Mouse (Mus musculus) left cerebral cortex, postnatal 4 days (tissue): ENCODE data around the gene Galp. TPM values are rescaled to one million over a fixed set of nuclear protein-coding genes. Genes with fewer than 3 reads are reported as not detected.
A peak's percentile ranks its signal among the peaks of the same experiment; 100 is the strongest.

Experiments
- DNase-seq: peaks from one replicate; pipeline ENCODE4 v3.0.0-alpha.2; 2022
- intact Hi-C: fragments of 180-260 bp; cut with DNase I; formaldehyde crosslinking; loops from one replicate; pipeline ENCODE4 v1.15.1; 2025
- total RNA-seq, 2 experiments: library from RNA; stranded (reverse); gene quantifications; 2 replicates each; pipeline ENCODE4 v1.2.3; 2021

Galp gene
- total RNA-seq: not detected

- intact Hi-C loops: no loop called here
- DNase-seq: no peak
Observed at GRCm38 (mm10) chr7:6196790-6197189, at the start of gene Galp. Galp (plus strand) TSS chr7:6197090.

DNA sequence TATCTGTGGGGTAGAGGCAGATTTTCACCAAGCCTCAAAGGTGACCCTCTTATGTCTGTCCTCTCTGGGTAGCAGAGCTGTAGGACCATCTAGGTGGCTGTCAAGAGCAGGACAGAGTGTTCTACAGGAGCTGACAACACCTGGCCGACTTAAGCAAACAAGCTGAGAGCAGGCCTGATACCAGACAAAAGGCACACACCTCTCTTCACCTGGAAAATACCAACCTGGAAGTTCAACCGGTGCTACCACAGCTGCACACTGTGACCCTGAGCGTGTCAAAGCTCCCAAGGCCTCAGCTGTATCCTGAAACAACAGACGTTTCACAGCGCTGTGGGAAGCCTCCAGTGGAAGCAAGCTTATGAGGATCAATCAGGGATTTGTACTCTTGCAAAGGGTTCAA lies 49.2 kb upstream of the Galp start:
- intact Hi-C loops: no loop called here
- no peak for DNase-seq

DNA sequence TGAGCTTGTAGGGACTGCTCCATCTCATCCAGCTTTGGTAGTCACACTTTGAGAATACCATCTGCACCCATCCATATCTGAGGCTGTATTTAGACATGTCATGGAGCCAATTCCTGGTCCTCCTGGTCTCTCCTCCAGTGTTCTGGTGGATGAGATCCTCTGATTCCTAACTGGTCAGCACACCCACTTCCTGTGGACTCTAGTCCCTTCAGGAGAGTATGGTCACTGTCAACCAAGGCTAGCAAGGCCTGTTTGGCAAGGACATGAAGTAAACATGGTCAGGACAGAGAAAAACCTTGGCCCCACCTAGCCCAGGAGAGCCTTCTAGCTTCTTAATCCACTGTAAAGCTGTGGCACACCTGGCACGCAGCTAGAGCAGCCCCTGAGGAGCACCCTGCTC lies 45.6 kb upstream of the Galp start:
- intact Hi-C loops: no loop called here

DNA sequence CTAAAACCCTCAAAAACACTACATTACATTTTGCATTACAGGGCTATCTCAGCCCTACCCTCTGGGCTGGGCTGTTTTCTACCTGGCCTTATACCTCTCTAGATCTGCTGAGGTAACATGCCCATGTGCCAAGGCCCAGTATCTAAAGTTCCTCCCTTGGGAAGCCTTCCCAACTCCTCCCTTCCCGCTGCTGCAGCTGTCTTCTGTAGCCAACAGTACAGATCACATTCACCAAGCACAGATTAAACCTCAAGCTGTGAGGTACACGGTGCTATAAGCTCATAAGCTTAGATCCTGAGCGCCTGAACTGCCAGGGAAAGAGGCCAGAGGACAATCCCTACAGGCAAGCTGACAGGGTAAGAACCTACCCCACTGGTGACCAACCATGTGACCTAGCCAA lies 44.9 kb upstream of the Galp start:
- intact Hi-C loops: no loop called here
- no peak for DNase-seq

More for the DNA sequence above, 45.6 kb upstream of the Galp start:
- DNase-seq: no peak

DNA sequence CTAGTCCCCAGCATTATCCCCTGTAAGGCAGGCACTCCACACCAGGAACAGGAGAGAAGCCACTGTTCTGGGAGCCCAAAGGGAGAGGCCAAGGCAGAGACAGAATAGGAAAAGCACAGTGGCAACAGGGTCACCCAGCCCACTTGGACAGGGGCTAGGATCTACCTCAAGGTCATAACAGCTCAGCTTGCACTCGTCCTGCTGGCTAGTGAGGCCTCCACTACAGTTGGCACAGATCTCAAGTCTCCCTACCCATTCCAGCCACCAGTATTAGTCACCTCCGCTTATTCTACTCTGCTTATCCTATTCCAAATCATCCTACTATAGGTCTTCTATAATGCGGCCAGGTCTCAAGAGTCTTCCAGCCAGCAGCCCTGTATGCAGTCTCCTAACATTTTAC lies 43.8 kb upstream of the Galp start:
- intact Hi-C loops: no loop called here
- no peak for DNase-seq

DNA sequence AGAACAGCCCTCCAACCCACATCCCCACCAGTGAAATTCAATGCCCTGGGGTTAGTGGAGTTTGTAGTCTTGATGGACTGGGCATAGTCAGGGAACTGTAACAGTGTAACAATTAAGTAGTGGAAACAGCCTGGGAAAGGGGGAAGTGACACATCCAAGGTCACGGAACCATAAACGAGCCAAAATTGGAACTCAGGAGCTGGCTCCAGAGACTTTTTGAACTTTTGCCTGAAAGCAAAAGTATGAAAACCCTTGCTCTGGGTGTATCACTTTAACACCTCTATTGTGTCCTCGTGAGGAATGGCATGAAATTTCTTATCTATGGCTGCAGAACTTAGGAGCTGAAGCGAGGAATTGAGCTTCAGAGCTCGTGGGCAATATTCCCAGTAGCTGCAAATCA lies 42.7 kb upstream of the Galp start:
- intact Hi-C loops: no loop called here
- DNase-seq: no peak

GRCm38 (mm10) chr7:6155031-6155872 lies 41.6 kb upstream of the Galp start:
- intact Hi-C loops: no loop called here
- DNase-seq: peak; percentile 90

DNA sequence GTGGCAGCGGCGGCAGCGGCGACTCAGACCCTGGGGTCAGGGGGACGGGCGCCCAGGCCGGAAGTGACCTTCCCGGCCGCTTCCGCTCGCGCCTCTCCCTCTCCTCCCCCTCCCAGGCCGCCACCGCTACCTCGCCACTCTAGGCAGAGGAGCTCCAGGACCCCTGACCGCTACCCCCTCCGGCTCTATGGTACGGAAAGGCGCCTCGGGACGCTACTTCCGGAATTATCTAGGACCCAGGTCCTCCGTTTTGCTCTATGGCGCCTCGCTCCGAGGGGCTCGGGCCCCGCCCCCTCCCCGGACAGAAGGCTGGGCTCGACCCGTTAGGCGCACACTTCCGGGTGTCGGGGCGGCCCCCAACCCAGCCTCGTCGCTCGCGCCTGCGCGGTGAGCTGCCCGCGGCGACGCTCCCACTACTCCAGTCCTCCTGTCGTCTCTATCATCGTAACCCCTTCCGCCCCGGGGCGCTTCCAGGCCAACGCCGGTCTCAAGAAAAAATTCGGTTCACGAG lies 40.9 kb upstream of the Galp start, which contains the start of gene Zfp787:
Gene Zfp787, minus strand, starts transcription at position 97 of the 511 bp plus-strand sequence.
- intact Hi-C loops: no loop called here
- DNase-seq: peak; percentile 99

- no peak for DNase-seq
- intact Hi-C loops: no loop called here
Observed at GRCm38 (mm10) chr7:6156901-6157472, 39.9 kb upstream of the Galp start.

DNA sequence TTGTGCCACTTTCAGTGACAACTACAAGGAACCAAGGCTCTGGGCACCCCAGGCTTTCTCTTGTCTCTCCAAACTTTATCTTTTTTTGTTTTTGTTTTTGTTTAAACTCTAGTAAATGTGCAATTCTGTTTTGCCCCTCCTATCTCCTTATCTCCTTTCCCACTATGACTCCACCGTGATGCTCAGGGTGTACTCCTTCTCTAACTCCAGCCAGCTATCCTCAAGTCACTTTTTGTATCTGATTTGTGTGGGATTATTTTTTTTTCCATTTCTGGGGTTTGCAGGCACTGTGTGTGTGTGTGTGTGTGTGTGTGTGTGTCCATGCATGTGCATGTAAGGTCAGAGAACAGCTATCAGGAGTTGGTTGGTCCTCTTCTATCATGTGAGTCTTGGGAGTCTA lies 39.4 kb upstream of the Galp start:
- no peak for DNase-seq
- intact Hi-C loops: no loop called here

- intact Hi-C loops: no loop called here
- no peak for DNase-seq
Observed at GRCm38 (mm10) chr7:6159604-6160003, 37.3 kb upstream of the Galp start.

DNA sequence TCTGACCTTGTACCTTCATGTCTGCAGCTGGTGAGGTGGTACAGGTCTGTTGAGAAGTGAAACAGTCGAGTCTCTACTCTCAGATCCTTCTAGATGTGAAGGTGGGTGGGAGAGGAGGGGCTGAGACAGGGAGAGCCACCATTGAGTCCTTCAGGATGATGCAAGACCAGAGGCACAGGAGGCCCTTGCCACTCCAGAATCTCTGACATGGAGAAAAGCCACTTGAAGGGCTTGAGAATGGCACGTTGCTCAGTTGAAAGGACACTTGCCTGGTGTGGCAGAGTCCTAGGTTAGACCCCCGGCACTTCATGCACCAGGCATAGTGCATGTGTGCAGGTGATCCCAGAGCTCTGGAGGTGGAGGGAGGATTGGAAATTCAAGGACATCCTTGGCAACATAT lies 35.3 kb upstream of the Galp start:
- DNase-seq: no peak
- intact Hi-C loops: no loop called here

DNA sequence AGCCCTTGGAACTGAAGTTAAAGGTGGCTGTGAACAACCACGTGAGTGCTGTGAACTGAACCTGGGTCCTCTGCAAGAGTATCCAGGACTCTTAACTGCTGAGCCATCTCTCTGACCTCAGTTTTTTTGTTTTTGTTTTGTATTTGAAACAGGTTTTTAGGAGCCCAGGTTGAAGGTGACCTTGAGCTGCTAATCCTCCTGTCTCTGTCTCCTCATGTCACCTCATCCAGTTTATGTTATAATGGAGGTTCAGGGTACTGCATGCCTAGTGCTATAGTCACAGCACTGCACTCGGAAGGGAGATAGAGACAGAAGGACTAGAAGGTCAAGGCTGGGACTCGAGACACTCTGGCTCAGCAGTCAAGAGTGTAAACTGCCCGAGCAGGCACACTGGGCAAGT lies 34.7 kb upstream of the Galp start:
- intact Hi-C loops: no loop called here

GRCm38 (mm10) chr7:6164671-6165070 lies 32.2 kb upstream of the Galp start:
- DNase-seq: no peak
- intact Hi-C loops: no loop called here

More for the DNA sequence above, 34.7 kb upstream of the Galp start:
- no peak for DNase-seq

DNA sequence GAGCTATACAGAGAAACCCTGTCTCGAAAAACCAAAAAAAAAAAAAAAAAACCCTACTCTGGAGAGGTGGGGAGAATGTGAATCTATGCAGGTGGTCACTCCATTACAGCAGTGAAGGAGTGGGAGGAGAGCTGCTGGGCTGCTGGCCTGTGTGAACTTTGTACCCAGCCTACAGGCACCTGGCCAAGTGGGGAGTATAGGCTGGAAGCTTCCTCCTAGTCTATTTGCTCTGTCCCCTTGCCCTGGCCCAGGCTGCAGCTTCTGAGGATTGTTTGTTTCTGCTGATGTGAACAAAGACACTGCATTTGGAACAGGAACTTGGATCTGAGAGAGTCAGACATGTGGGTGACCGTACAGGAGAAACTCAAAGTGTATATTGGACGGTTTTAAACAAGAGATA lies 27.5 kb upstream of the Galp start:
- intact Hi-C loops: no loop called here
- DNase-seq: no peak

DNA sequence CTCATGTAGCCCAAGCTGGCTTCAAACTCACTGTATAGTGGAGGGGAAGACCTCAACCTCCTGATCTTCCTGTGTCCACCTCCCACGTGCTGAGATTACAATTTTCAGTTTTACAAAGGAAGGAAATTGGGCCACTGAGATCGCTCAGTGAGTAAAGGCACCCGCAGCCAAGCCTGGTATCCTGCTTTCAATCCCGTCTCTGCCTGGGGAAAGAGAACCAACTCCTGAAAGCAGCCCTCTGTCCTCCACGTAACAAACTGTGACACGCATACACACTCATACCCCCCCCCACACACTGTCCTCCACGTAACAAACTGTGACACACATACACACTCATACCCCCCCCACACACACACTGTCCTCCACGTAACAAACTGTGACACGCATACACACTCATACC lies 26.5 kb upstream of the Galp start:
- intact Hi-C loops: no loop called here
- DNase-seq: no peak

GRCm38 (mm10) chr7:6170871-6171270 lies 26.0 kb upstream of the Galp start:
- intact Hi-C loops: no loop called here
- no peak for DNase-seq

DNA sequence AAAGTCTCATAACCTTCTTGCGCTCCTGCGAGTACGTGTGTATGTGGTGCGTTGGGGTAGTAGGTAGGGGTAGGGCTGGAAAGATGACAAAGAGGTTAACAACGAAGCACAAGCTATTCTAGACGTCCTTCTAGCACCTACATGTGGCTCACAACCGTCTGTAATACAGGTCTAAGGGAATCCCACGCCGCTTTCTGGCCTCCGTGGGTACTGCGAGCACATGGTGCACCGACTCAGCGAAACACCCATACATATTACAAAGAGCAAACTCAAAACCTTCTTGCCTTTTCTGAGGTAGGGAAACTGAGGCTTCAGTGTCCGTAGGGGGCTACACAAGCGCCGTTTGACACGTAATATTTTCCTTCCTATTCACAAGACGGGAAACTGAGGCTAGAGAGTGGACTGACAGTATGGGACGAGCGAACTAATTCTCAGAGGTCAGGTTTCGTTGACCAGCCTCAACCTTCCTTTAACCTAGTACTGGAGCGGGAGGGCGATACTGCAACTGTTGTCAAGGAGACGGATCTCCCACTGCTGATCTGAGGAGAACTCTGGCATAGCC lies 25.4 kb upstream of the Galp start:
- intact Hi-C loops: no loop called here
- peak; percentile 66 for DNase-seq

DNA sequence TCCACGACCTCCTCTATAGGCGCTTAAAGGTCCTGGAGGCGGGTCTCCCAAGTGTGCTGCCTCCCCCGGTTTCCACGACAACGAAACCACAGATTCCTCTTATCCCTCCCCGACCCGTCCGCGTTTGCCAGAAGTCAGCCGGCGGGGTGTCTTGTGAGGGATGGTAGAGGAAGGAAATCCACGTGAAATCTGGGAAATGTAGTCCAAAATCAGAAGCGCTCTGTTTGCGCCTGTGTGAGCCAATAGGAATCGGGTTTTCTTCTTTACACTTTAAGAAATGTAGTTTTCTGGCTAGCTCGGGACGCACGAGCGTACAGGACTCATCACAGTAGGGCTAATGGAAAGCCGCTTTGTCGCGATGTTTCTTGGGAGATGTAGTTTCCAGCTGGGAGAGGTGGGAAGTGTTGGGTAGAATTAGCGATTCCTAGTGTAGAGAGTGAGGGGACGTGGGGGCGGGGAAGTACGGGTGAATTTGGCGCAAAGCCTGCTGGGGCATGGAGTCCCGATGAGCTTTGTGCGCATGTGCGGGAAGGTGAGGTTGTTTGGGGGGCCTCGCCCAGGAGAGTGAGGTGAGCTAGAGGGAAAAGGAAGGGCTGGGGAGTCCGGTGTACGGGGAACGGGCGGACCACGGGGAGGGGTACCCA lies 24.8 kb upstream of the Galp start, which contains the start of gene Zfp444:
Gene Zfp444, plus strand, starts transcription at position 221 of the 644 bp plus-strand sequence.
- intact Hi-C loops: no loop called here

DNA sequence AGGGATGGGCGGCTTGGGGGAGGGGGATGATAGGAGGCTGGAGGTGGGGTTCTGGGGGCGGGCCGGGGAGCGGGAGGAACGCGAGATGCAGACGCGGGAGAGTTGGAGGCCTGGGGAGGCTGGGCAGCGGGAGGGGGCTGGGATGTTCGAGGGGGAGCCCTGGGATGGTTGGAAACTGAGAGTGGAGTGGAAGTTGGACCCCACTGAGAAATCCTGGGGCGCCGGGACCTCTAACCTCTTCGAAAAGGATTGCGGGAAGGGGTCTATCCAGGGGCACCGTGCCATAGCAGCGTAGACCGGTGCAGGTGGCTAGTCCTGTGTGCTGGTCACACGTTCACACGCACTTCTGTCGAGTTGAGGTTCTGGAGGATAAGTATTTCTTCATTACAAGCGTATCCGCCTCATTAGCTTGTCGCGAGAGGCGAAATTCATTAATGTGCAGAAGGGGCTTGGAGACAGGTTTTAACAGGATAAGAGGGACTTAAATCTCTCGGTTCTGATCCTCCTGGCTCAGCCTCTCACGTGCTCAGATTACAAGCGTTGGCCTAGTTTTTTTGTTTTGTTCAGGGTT lies 24.1 kb upstream of the Galp start:
- intact Hi-C loops: no loop called here

More for the DNA sequence above, 24.8 kb upstream of the Galp start, which contains the start of gene Zfp444:
- peak; percentile 100 for DNase-seq

GRCm38 (mm10) chr7:6173872-6174271 lies 23.0 kb upstream of the Galp start:
- intact Hi-C loops: no loop called here
- no peak for DNase-seq

More for the DNA sequence above, 24.1 kb upstream of the Galp start:
- no peak for DNase-seq
